Mouse (Mus musculus) CH12.LX (cell line): ENCODE measurements around the gene Vps51.

ENCODE experiments used
- CHD2 ChIP-seq: IDR thresholded peaks from 2 replicates; pipeline ENCODE4 v1.6.1; 2011; ENCODE audit warnings: low read length, improper control_type of control experiment
- CTCF ChIP-seq, 2 experiments: IDR thresholded peaks in 1 of 2; conservative IDR thresholded peaks in 1 of 2; 2 replicates each; pipeline ENCODE4 v1.5.1; 2011 to 2012; ENCODE audit warnings: low read depth in 2 of 2, low read length in 2 of 2, improper control_type of control experiment in 1 of 2, inconsistent platforms in 1 of 2, mild to moderate bottlenecking in 1 of 2, moderate library complexity in 1 of 2
- E2F4 ChIP-seq: IDR thresholded peaks from 2 replicates; pipeline ENCODE4 v1.6.1; 2011; ENCODE audit warnings: low read depth, low read length, improper control_type of control experiment; ENCODE audit not compliant: insufficient replicate concordance
- EP300 ChIP-seq: IDR thresholded peaks from 2 replicates; pipeline ENCODE4 v1.6.1; 2011; ENCODE audit warnings: low read length, improper control_type of control experiment
- HCFC1 ChIP-seq: IDR thresholded peaks from 2 replicates; pipeline ENCODE4 v1.6.1; 2012; ENCODE audit warnings: low read depth, mild to moderate bottlenecking, inconsistent platforms, low read length, improper control_type of control experiment
- JUND ChIP-seq: conservative IDR thresholded peaks from 2 replicates; pipeline ENCODE4 v1.6.1; 2011; ENCODE audit warnings: low read depth, low read length, improper control_type of control experiment
- MAX ChIP-seq: IDR thresholded peaks from 2 replicates; pipeline ENCODE4 v1.6.1; 2011; ENCODE audit warnings: low read length, improper control_type of control experiment
- MAZ ChIP-seq: IDR thresholded peaks from 2 replicates; pipeline ENCODE4 v1.6.1; 2012; ENCODE audit warnings: low read depth, mild to moderate bottlenecking, inconsistent platforms, low read length, improper control_type of control experiment, moderate library complexity
- MXI1 ChIP-seq: IDR thresholded peaks from 2 replicates; pipeline ENCODE4 v1.6.1; 2011; ENCODE audit warnings: mild to moderate bottlenecking, low read depth, low read length, improper control_type of control experiment
- POLR2A ChIP-seq: IDR thresholded peaks from 2 replicates; pipeline ENCODE4 v1.6.1; 2011; ENCODE audit warnings: low read depth, mild to moderate bottlenecking, improper control_type of control experiment, low read length
- POLR2AphosphoS2 ChIP-seq: IDR thresholded peaks from 2 replicates; pipeline ENCODE4 v1.6.1; 2011; ENCODE audit warnings: low read depth, low read length, improper control_type of control experiment
- UBTF ChIP-seq: IDR thresholded peaks from 2 replicates; pipeline ENCODE4 v1.6.1; 2012; ENCODE audit warnings: low read depth, mild to moderate bottlenecking, inconsistent platforms, low read length, improper control_type of control experiment, moderate library complexity
- USF2 ChIP-seq: conservative IDR thresholded peaks from 2 replicates; pipeline ENCODE4 v1.6.1; 2011; ENCODE audit warnings: low read depth, low read length, improper control_type of control experiment
- ZC3H11A ChIP-seq: IDR thresholded peaks from 2 replicates; pipeline ENCODE4 v1.6.1; 2012; ENCODE audit warnings: low read depth, mild to moderate bottlenecking, inconsistent platforms, low read length, improper control_type of control experiment

DNA sequence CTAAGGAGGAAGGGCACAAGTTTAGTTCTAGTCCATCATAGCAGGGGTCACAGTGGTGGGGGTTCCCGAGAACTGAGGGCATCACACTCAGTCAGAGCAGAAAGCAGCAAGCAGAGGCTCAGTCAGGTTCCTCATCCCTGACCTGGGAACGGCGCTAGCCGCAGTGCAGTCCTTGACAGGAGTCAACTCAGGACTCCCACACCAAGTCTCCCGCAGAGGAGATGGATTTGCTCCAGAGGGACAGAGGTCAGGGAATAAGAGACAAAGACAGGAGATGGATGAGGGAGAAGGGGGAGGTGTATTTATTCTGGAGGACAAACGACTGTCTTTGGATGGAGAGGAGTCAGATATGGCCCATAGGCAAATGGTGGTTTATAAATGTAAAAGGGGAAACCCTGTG is 36.1 kb upstream of the Vps51 start:
- TF ChIP-seq ZC3H11A (no peak), CTCF (conservative IDR thresholded peaks at IDR 0.05 in 1 of 2, IDR thresholded peaks at IDR 0.05 in 1 of 2; ENCODE audit: low read depth in 2 of 2, low read length in 2 of 2) (no peak), POLR2AphosphoS2 (no peak), CHD2 (no peak), POLR2A (no peak), MAZ (no peak), UBTF (no peak), E2F4 (no peak), JUND (no peak), MAX (no peak), USF2 (no peak), EP300 (no peak), HCFC1 (no peak), MXI1 (no peak)
